Mouse (Mus musculus): ENCODE results near the gene Slc35e3.

- TF ChIP-seq CTCF (IDR thresholded peaks at IDR 0.05; ENCODE audit: insufficient read depth, low read depth, low read length) (no peak), POLR2A (IDR thresholded peaks at IDR 0.05; ENCODE audit: insufficient read depth, low read depth, low read length) (no peak)
These were observed 28.6 kb downstream of the Slc35e3 start for GRCm38 (mm10) chr10:117717583-117717982.

All from olfactory bulb, adult 2 months (tissue).